Mouse (Mus musculus) spleen, adult 2 months (tissue): ENCODE measurements around the gene Osbpl10.

Source experiments
- CTCF ChIP-seq: fragments of 200-500 bp; IDR thresholded peaks from 2 replicates; pipeline ENCODE4 v1.5.1; 2011; ENCODE audit warnings: mild to moderate bottlenecking, inconsistent platforms; ENCODE audit not compliant: insufficient read depth, insufficient read length, insufficient replicate concordance; ENCODE audit errors: extremely low read depth
- POLR2A ChIP-seq: fragments of 200-500 bp; IDR thresholded peaks from 2 replicates; pipeline ENCODE4 v1.6.1; 2011; ENCODE audit warnings: low read depth, low read length, inconsistent platforms

DNA sequence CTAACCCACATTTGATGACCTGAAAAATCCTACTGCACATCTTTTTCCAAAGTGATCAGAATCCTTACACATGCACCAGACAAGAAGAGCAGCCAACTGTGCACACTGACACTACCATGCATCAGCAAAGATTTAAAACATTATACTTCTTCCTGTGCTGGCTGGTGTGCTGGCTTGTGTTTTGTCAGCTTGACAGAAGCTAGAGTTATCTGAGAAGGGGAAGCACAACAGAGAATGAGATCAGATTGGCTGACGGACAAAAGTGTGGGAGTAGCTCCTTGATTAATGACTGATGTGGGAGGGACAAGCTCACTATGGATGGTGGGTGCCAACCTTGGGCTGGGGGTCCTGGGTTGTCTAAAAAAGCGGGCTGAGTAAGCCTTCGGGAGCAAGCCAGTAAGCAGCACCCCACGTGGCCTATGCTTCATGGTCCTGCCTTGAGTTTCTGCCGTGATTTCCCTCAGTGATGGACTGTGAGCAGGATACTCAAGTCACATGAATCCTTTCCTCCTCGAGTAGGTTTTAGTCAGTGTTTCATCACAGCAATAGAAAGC, 279.4 kb downstream of the Osbpl10 start:
- TF ChIP-seq POLR2A = no peak
- no peak for TF ChIP-seq CTCF
